Comparison of ENCODE assay signal across 10 mouse cellular contexts in genomic region chr8:107560820-107561536, GRCm38 (mm10). TPM values are rescaled to one million over a fixed set of nuclear protein-coding genes. Genes with fewer than 3 reads are reported as not detected.
DNase-seq lines count a peak whose midpoint lies in the region; ATAC-seq and TF ChIP-seq lines count a peak whose summit lies in the region.
"Had no signal": no experiment of that assay in that cellular context is flagged by ENCODE, and none has a peak within 500 bp of the region (broad histone marks: within the 10 kb centered on the region; RNA-seq: fewer than 3 reads in every experiment).

No protein-coding gene starts in this region.

- peaks cover 28% of the 10 kb centered on the region for H3K36me3 ChIP-seq in forebrain, embryonic 10.5 days (replicated peaks)
- peaks cover 13% of the 10 kb centered on the region; the same call in 1 of the 2 replicates for H3K36me3 ChIP-seq in forebrain, postnatal 0 days (ENCODE audit: insufficient read depth)
- H3K36me3 ChIP-seq in limb, embryonic 15.5 days = peaks cover 22% of the 10 kb centered on the region
- H3K36me3 ChIP-seq in stomach, embryonic 16.5 days (ENCODE audit: control insufficient read depth, insufficient read depth, low read length) = no peaks in the 10 kb centered on the region

- TF ChIP-seq CTCF in forebrain, postnatal 0 days (IDR thresholded peaks at IDR 0.05; ENCODE audit: low read depth) = no peak

- H3K27me3 ChIP-seq in forebrain, embryonic 10.5 days (ENCODE audit: poor library complexity, severe bottlenecking) = no peaks in the 10 kb centered on the region
- H3K27me3 ChIP-seq in forebrain, postnatal 0 days (ENCODE audit: insufficient read depth, low read length) = no peaks in the 10 kb centered on the region
- no peaks in the 10 kb centered on the region for H3K27me3 ChIP-seq in limb, embryonic 15.5 days
- H3K27me3 ChIP-seq in stomach, embryonic 16.5 days (ENCODE audit: control insufficient read depth, insufficient read depth, low read length) = no peaks in the 10 kb centered on the region
- H3K27me3 ChIP-seq: neural tube, embryonic 12.5 days had no signal

- peak overlapping the region; percentile 48; the same call in 1 of the 2 replicates for H3K27ac ChIP-seq in forebrain, embryonic 10.5 days
- H3K27ac ChIP-seq in forebrain, postnatal 0 days (ENCODE audit: low read depth, low read length) = no peak overlapping the region
- H3K27ac ChIP-seq in limb, embryonic 15.5 days = peak overlapping the region; percentile 69
- H3K27ac ChIP-seq in stomach, embryonic 16.5 days (ENCODE audit: low read length) = no peak overlapping the region
- H3K27ac ChIP-seq: neural tube, embryonic 12.5 days had no signal

- WGBS in forebrain, embryonic 10.5 days = 67% methylated on average over 16 of the region's 16 CpGs
- WGBS in forebrain, postnatal 0 days = 70% methylated on average over 16 of the region's 16 CpGs
- WGBS in limb, embryonic 15.5 days = 25% methylated on average over 16 of the region's 16 CpGs
- 40% methylated on average over 16 of the region's 16 CpGs for WGBS in stomach, embryonic 16.5 days

- no peak overlapping the region for H3K4me3 ChIP-seq in forebrain, embryonic 10.5 days
- no peak overlapping the region for H3K4me3 ChIP-seq in forebrain, postnatal 0 days (ENCODE audit: low read depth, low read length)
- 0 out of 2 replicates have a peak overlapping the region, but pooled peaks have one; percentile 11 for H3K4me3 ChIP-seq in limb, embryonic 15.5 days
- H3K4me3 ChIP-seq in stomach, embryonic 16.5 days (replicated peaks; ENCODE audit: low read length) = peak overlapping the region; percentile 13; the same call in 1 of the 2 replicates
- H3K4me3 ChIP-seq: neural tube, embryonic 12.5 days had no signal

- no peak for DNase-seq in forebrain, embryonic 10.5 days (ENCODE audit: extremely low spot score, low spot score)
- DNase-seq in forebrain, postnatal 0 days = no peak
- peak; percentile 16 for DNase-seq in retina, postnatal 1 day
- DNase-seq in retina, embryonic 14.5 days (ENCODE audit: low spot score) = no peak
- DNase-seq in gastrocnemius, postnatal 25 days = no peak
- no peak for DNase-seq in c-Kit-positive CD71-positive TER-119-positive erythroid progenitor cells, embryonic 14.5 days (ENCODE audit: low spot score)
- DNase-seq: gastrocnemius, postnatal 36 days had no signal

- H3K9me3 ChIP-seq in forebrain, embryonic 10.5 days = no peaks in the 10 kb centered on the region
- no peaks in the 10 kb centered on the region for H3K9me3 ChIP-seq in forebrain, postnatal 0 days (ENCODE audit: low read length)
- no peaks in the 10 kb centered on the region for H3K9me3 ChIP-seq in limb, embryonic 15.5 days
- H3K9me3 ChIP-seq in stomach, embryonic 16.5 days (replicated peaks; ENCODE audit: control insufficient read depth, low read length) = no peaks in the 10 kb centered on the region
- H3K9me3 ChIP-seq: neural tube, embryonic 12.5 days had no signal

- H3K4me1 ChIP-seq in forebrain, embryonic 10.5 days = peaks cover 19% of the 10 kb centered on the region
- H3K4me1 ChIP-seq in forebrain, postnatal 0 days (ENCODE audit: insufficient read depth) = no peaks in the 10 kb centered on the region
- H3K4me1 ChIP-seq in limb, embryonic 15.5 days = peaks cover 19% of the 10 kb centered on the region
- no peaks in the 10 kb centered on the region for H3K4me1 ChIP-seq in stomach, embryonic 16.5 days (ENCODE audit: control insufficient read depth, insufficient read depth, low read length)

- no peak for ATAC-seq in forebrain, postnatal 0 days
- ATAC-seq in limb, embryonic 15.5 days (ENCODE audit: insufficient number of reproducible peaks, low FRiP score, low TSS enrichment, low read depth) = peak; percentile 56; the same call in 1 of the 2 replicates
- no peak for ATAC-seq in stomach, embryonic 16.5 days (ENCODE audit: insufficient read depth, low FRiP score)

- H3K4me2 ChIP-seq in forebrain, postnatal 0 days (ENCODE audit: low read depth) = no peak overlapping the region
- peak overlapping the region; percentile 22 for H3K4me2 ChIP-seq in limb, embryonic 15.5 days
- H3K4me2 ChIP-seq in stomach, embryonic 16.5 days (ENCODE audit: low read depth, low read length) = peak overlapping the region; percentile 17
- H3K4me2 ChIP-seq: neural tube, embryonic 12.5 days had no signal

- no peak overlapping the region for H3K9ac ChIP-seq in forebrain, postnatal 0 days
- H3K9ac ChIP-seq in limb, embryonic 15.5 days = peak overlapping the region; percentile 17; the same call in 1 of the 2 replicates
- 0 out of 2 replicates have a peak overlapping the region, but pooled peaks have one; percentile 22 for H3K9ac ChIP-seq in stomach, embryonic 16.5 days (ENCODE audit: low read length)
- H3K9ac ChIP-seq: neural tube, embryonic 12.5 days had no signal

RNA-seq across cellular contexts. Expression of gene Psmd7, which starts 27.3 kb away (rescaled TPM):
- polyA plus RNA-seq in forebrain, embryonic 10.5 days (2016; fragmentation: Nextera tagmentation; extraction: Ambion mirVana) = 344 and 357 TPM in 2 replicates
- 38.9 and 41.9 TPM in 2 replicates for total RNA-seq in forebrain, postnatal 0 days (2014; rRNA removed)
- 248 and 263 TPM in 2 replicates for polyA plus RNA-seq in forebrain, postnatal 0 days (2015; fragmentation: Nextera tagmentation; extraction: Ambion mirVana)
- 273 and 293 TPM in 2 replicates for polyA plus RNA-seq in limb, embryonic 15.5 days (2015; fragmentation: Nextera tagmentation; extraction: Ambion mirVana)
- polyA plus RNA-seq in stomach, embryonic 16.5 days (2015; fragmentation: Nextera tagmentation; extraction: Ambion mirVana) = 223 and 227 TPM in 2 replicates
- total RNA-seq in gastrocnemius, postnatal 25 days (2021) = 100 to 1,000 TPM; 114 to 124 TPM

Comparison
In these comparisons a context has a peak if more than half of its experiments do, and no peak if none do; other contexts are left out.
1. H3K27ac ChIP-seq: peak in forebrain, embryonic 10.5 days (single experiment) and limb, embryonic 15.5 days (single experiment); none in forebrain, postnatal 0 days (single experiment) and stomach, embryonic 16.5 days (single experiment).
2. H3K4me3 ChIP-seq: peak in limb, embryonic 15.5 days (single experiment) and stomach, embryonic 16.5 days (single experiment); none in forebrain, embryonic 10.5 days (single experiment) and forebrain, postnatal 0 days (single experiment).